Mouse (Mus musculus) heart, embryonic 16.5 days (tissue): ENCODE measurements around the gene Epha4. TPM values are rescaled to one million over a fixed set of nuclear protein-coding genes. Genes with fewer than 3 reads are reported as not detected.

ENCODE experiments used
- ATAC-seq: fragments of 200-750 bp; cut with Nextera tagmentation; replicated peaks from 2 replicates; pipeline ENCODE4 v1.8.0; 2017; ENCODE audit warnings: moderate number of reproducible peaks; ENCODE audit not compliant: insufficient read depth, low FRiP score; ENCODE audit errors: extremely low read depth
- H3K27ac ChIP-seq: fragments of 300-500 bp; sonication (generic); 2 replicates; pipeline ENCODE4 v1.5.1; 2014; ENCODE audit warnings: mild to moderate bottlenecking, low read length, control low read depth, moderate library complexity
- H3K27me3 ChIP-seq: fragments of 300-500 bp; sonication (generic); 2 replicates; pipeline ENCODE4 v1.6.1; 2014; ENCODE audit warnings: low read length, mixed read lengths; ENCODE audit not compliant: control insufficient read depth, insufficient read depth
- H3K36me3 ChIP-seq: fragments of 300-500 bp; sonication (generic); 2 replicates; pipeline ENCODE4 v1.6.1; 2014; ENCODE audit not compliant: control insufficient read depth, insufficient read depth
- H3K4me1 ChIP-seq: fragments of 300-500 bp; sonication (generic); 2 replicates; pipeline ENCODE4 v1.6.1; 2014; ENCODE audit warnings: low read length, mixed read lengths; ENCODE audit not compliant: control insufficient read depth, insufficient read depth
- H3K4me2 ChIP-seq: fragments of 300-500 bp; sonication (generic); 2 replicates; pipeline ENCODE4 v1.6.1; 2014; ENCODE audit warnings: low read depth, mild to moderate bottlenecking, control low read depth, low read length
- H3K4me3 ChIP-seq: fragments of 300-500 bp; sonication (generic); 2 replicates; pipeline ENCODE4 v1.5.1; 2014; ENCODE audit warnings: mild to moderate bottlenecking, control low read depth, low read length
- H3K9ac ChIP-seq: fragments of 300-500 bp; sonication (generic); 2 replicates; pipeline ENCODE4 v1.6.1; 2014; ENCODE audit warnings: low read length, control low read depth
- H3K9me3 ChIP-seq: fragments of 300-500 bp; sonication (generic); replicated peaks from 2 replicates; pipeline ENCODE4 v1.6.1; 2016; ENCODE audit warnings: low read length; ENCODE audit not compliant: control insufficient read depth
- WGBS: fragments of 180-500 bp; shearing (Covaris S2); extraction: QIAGEN DNeasy Blood & Tissue Kit; methylation state at CpG from one replicate; pipeline ENCODE4 v1.1.7; 2014; 5-methylcytosine and 5-hydroxymethylcytosine counted together
- polyA plus RNA-seq: library from polyadenylated mRNA; unstranded; fragments of >200 nt; fragmentation: Nextera tagmentation; extraction: Ambion mirVana; gene quantifications from 2 replicates; pipeline ENCODE4 v1.2.1, GENCODE M21; 2015

Gene Epha4
- 9.0 and 9.1 TPM in 2 replicates for polyA plus RNA-seq

- H3K9ac ChIP-seq = peak within 1 kb of the TSS; percentile 73
- ATAC-seq = peak; percentile 94
- H3K4me1 ChIP-seq = peaks cover 8% of the 10 kb centered on the region
- peak within 1 kb of the TSS; percentile 79 for H3K4me3 ChIP-seq
- WGBS = under 1% methylated on average over 40 of the region's 40 CpGs
- H3K4me2 ChIP-seq = peak within 1 kb of the TSS; percentile 96
- peaks cover 6% of the 10 kb centered on the region for H3K27me3 ChIP-seq
- no peaks in the 10 kb centered on the region for H3K9me3 ChIP-seq
- no peaks in the 10 kb centered on the region for H3K36me3 ChIP-seq
- peak within 1 kb of the TSS; percentile 46 for H3K27ac ChIP-seq
Observed at GRCm38 (mm10) chr1:77514963-77515650, at the start of gene Epha4. Gene Epha4 (minus strand): TSS chr1:77515088.

GRCm38 (mm10) chr1:77556199-77556598 is 41.3 kb upstream of the Epha4 start:
- Histone ChIP-seq H3K4me1 (no peaks in the 10 kb centered on the region), H3K4me3 (no peak overlapping the region), H3K27me3 (no peaks in the 10 kb centered on the region), H3K9me3 (no peaks in the 10 kb centered on the region), H3K27ac (no peak overlapping the region), H3K4me2 (no peak overlapping the region), H3K9ac (no peak overlapping the region), H3K36me3 (no peaks in the 10 kb centered on the region)
- ATAC-seq = no peak
- 79% methylated on average over 3 of the region's 3 CpGs for WGBS

- Histone ChIP-seq H3K9ac (no peak overlapping the region), H3K4me3 (no peak overlapping the region), H3K27me3 (no peaks in the 10 kb centered on the region), H3K4me1 (no peaks in the 10 kb centered on the region), H3K4me2 (no peak overlapping the region), H3K9me3 (no peaks in the 10 kb centered on the region), H3K36me3 (no peaks in the 10 kb centered on the region), H3K27ac (no peak overlapping the region)
- 93% methylated on average over 7 of the region's 7 CpGs for WGBS
- ATAC-seq = no peak
Observed at GRCm38 (mm10) chr1:77551927-77552326, 37.0 kb upstream of the Epha4 start.

GRCm38 (mm10) chr1:77545722-77546121 is 30.8 kb upstream of the Epha4 start:
- Histone ChIP-seq H3K36me3 (no peaks in the 10 kb centered on the region), H3K9me3 (no peaks in the 10 kb centered on the region), H3K4me2 (no peak overlapping the region), H3K4me3 (no peak overlapping the region), H3K9ac (no peak overlapping the region), H3K27me3 (no peaks in the 10 kb centered on the region; the same call in 1 of the 2 replicates), H3K4me1 (no peaks in the 10 kb centered on the region), H3K27ac (no peak overlapping the region)
- WGBS = 74% methylated on average over 6 of the region's 6 CpGs
- ATAC-seq = no peak

GRCm38 (mm10) chr1:77545035-77545434 is 30.1 kb upstream of the Epha4 start:
- H3K4me2 ChIP-seq = no peak overlapping the region

GRCm38 (mm10) chr1:77544279-77544678 is 29.4 kb upstream of the Epha4 start:
- no peaks in the 10 kb centered on the region; the same call in 1 of the 2 replicates for H3K27me3 ChIP-seq
- 43% methylated on average over 3 of the region's 3 CpGs for WGBS

More at GRCm38 (mm10) chr1:77545035-77545434, 30.1 kb upstream of the Epha4 start:
- Histone ChIP-seq H3K36me3 (no peaks in the 10 kb centered on the region), H3K9ac (no peak overlapping the region), H3K27me3 (no peaks in the 10 kb centered on the region; the same call in 1 of the 2 replicates), H3K4me1 (no peaks in the 10 kb centered on the region), H3K4me3 (no peak overlapping the region), H3K27ac (no peak overlapping the region), H3K9me3 (no peaks in the 10 kb centered on the region)
- 69% methylated on average over 1 of the region's 1 CpGs for WGBS
- no peak for ATAC-seq

GRCm38 (mm10) chr1:77539945-77540344 is 25.1 kb upstream of the Epha4 start:
- ATAC-seq = no peak
- 80% methylated on average over 12 of the region's 12 CpGs for WGBS

More at GRCm38 (mm10) chr1:77544279-77544678, 29.4 kb upstream of the Epha4 start:
- Histone ChIP-seq H3K4me2 (no peak overlapping the region), H3K9me3 (no peaks in the 10 kb centered on the region), H3K4me1 (no peaks in the 10 kb centered on the region), H3K27ac (no peak overlapping the region), H3K4me3 (no peak overlapping the region), H3K9ac (no peak overlapping the region), H3K36me3 (no peaks in the 10 kb centered on the region)
- no peak for ATAC-seq

GRCm38 (mm10) chr1:77538559-77538958 is 23.7 kb upstream of the Epha4 start:
- H3K27me3 ChIP-seq = no peaks in the 10 kb centered on the region; the same call in 1 of the 2 replicates
- no peak overlapping the region for H3K27ac ChIP-seq
- H3K4me2 ChIP-seq = no peak overlapping the region
- H3K36me3 ChIP-seq = no peaks in the 10 kb centered on the region
- 50% methylated on average over 2 of the region's 2 CpGs for WGBS
- no peak for ATAC-seq
- no peaks in the 10 kb centered on the region for H3K9me3 ChIP-seq
- H3K4me1 ChIP-seq = no peaks in the 10 kb centered on the region
- no peak overlapping the region for H3K4me3 ChIP-seq
- no peak overlapping the region for H3K9ac ChIP-seq

More at GRCm38 (mm10) chr1:77539945-77540344, 25.1 kb upstream of the Epha4 start:
- H3K27me3 ChIP-seq = no peaks in the 10 kb centered on the region; the same call in 1 of the 2 replicates
- H3K36me3 ChIP-seq = no peaks in the 10 kb centered on the region
- H3K9me3 ChIP-seq = no peaks in the 10 kb centered on the region
- H3K4me2 ChIP-seq = no peak overlapping the region
- no peak overlapping the region for H3K4me3 ChIP-seq
- no peaks in the 10 kb centered on the region for H3K4me1 ChIP-seq
- no peak overlapping the region for H3K27ac ChIP-seq
- no peak overlapping the region for H3K9ac ChIP-seq

GRCm38 (mm10) chr1:77535905-77536304 is 21.0 kb upstream of the Epha4 start:
- no peak for ATAC-seq
- no peak overlapping the region for H3K4me2 ChIP-seq
- H3K27ac ChIP-seq = no peak overlapping the region
- H3K9ac ChIP-seq = no peak overlapping the region
- WGBS = 61% methylated on average over 5 of the region's 5 CpGs
- H3K9me3 ChIP-seq = no peaks in the 10 kb centered on the region
- H3K4me3 ChIP-seq = no peak overlapping the region
- no peaks in the 10 kb centered on the region for H3K36me3 ChIP-seq
- H3K27me3 ChIP-seq = no peaks in the 10 kb centered on the region
- H3K4me1 ChIP-seq = no peaks in the 10 kb centered on the region
